In the genomic region with DNA sequence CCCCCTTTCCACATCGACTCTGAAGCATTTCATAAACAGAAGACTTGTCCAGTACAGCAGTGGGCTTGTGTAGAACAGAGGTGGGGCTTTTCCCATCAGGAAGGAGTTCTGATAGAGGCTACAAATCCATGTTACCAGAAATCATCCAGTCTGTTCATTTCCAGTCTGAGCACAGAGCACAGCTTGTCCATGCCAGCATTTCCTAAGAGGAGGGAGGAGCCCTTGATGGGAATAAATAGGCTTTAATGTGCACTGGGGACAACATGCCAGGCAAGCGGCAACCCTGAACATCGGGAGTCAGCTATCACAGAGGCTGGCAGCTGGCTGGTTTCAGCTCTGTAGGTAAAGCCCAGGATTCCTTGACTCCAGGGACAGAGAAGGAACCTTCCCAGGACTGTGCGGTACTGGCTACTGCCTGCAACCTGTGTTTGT, we compare ENCODE assay signal across 10 mouse cellular contexts. TPM values are rescaled to one million over a fixed set of nuclear protein-coding genes. Genes with fewer than 3 reads are reported as not detected.
DNase-seq lines count a peak whose midpoint lies in the region; ATAC-seq and TF ChIP-seq lines count a peak whose summit lies in the region.
"Had no signal": no experiment of that assay in that cellular context is flagged by ENCODE, and none has a peak within 500 bp of the region (broad histone marks: within the 10 kb centered on the region; RNA-seq: fewer than 3 reads in every experiment).

A gene (plus strand): TSS at position 276 of the 432 bp plus-strand sequence.

- H3K36me3 ChIP-seq in heart, embryonic 10.5 days, result no peaks in the 10 kb centered on the region
- H3K36me3 ChIP-seq in spleen, adult 2 months (ENCODE audit: control insufficient read depth, insufficient read depth, low read length), result no peaks in the 10 kb centered on the region
- no peaks in the 10 kb centered on the region for H3K36me3 ChIP-seq in neural tube, embryonic 15.5 days
- H3K36me3 ChIP-seq: embryonic facial prominence, embryonic 15.5 days; heart, embryonic 15.5 days had no signal

- 56% methylated on average over 4 of the region's 4 CpGs for WGBS in heart, embryonic 10.5 days
- WGBS in spleen, adult 2 months, result 78% methylated on average over 4 of the region's 4 CpGs
- 51% methylated on average over 4 of the region's 4 CpGs for WGBS in large intestine, adult 2 months
- 40% methylated on average over 4 of the region's 4 CpGs for WGBS in neural tube, embryonic 15.5 days

- no peak within 1 kb of the TSS for H3K27ac ChIP-seq in heart, embryonic 10.5 days
- H3K27ac ChIP-seq in spleen, adult 2 months (ENCODE audit: insufficient read depth, low read length), result no peak within 1 kb of the TSS
- H3K27ac ChIP-seq in neural tube, embryonic 15.5 days (replicated peaks), result no peak within 1 kb of the TSS
- H3K27ac ChIP-seq: embryonic facial prominence, embryonic 15.5 days; heart, embryonic 15.5 days had no signal

- peak; percentile 31; the same call in 1 of the 2 replicates for ATAC-seq in neural tube, embryonic 15.5 days (ENCODE audit: low FRiP score)

- no peak for TF ChIP-seq POLR2A in spleen, adult 2 months (IDR thresholded peaks at IDR 0.05; ENCODE audit: low read depth, low read length)

- no peak within 1 kb of the TSS for H3K9ac ChIP-seq in neural tube, embryonic 15.5 days (replicated peaks)
- H3K9ac ChIP-seq: embryonic facial prominence, embryonic 15.5 days; heart, embryonic 15.5 days had no signal

- H3K4me1 ChIP-seq in heart, embryonic 10.5 days, result no peaks in the 10 kb centered on the region
- no peaks in the 10 kb centered on the region for H3K4me1 ChIP-seq in spleen, adult 2 months (ENCODE audit: control insufficient read depth, insufficient read depth, insufficient read length)
- H3K4me1 ChIP-seq in neural tube, embryonic 15.5 days, result peaks cover 2% of the 10 kb centered on the region; the same call in 1 of the 2 replicates
- H3K4me1 ChIP-seq: embryonic facial prominence, embryonic 15.5 days; heart, embryonic 15.5 days had no signal

- peak; percentile 25 to 39 for DNase-seq in heart, adult 9 months (ENCODE audit: low spot score in 2 of 2)
- no peak for DNase-seq in heart, embryonic 10.5 days (ENCODE audit: low spot score)
- DNase-seq in spleen, adult 2 months (ENCODE audit: low read depth in 1 of 2, low spot score in 2 of 2), result no peak
- no peak for DNase-seq in spleen, adult 12 weeks (ENCODE audit: low spot score)
- no peak for DNase-seq in large intestine, adult 2 months (ENCODE audit: low read depth, low spot score)
- DNase-seq in Muller cell, postnatal 12 days (ENCODE audit: inconsistent ontology term), result no peak

- H3K4me2 ChIP-seq in neural tube, embryonic 15.5 days, result peak within 1 kb of the TSS; percentile 21; the same call in 1 of the 2 replicates
- H3K4me2 ChIP-seq: embryonic facial prominence, embryonic 15.5 days; heart, embryonic 15.5 days had no signal

- TF ChIP-seq CTCF in spleen, adult 2 months (IDR thresholded peaks at IDR 0.05; ENCODE audit: extremely low read depth, insufficient read depth, insufficient read length, insufficient replicate concordance), result no peak

- no peak within 1 kb of the TSS for H3K4me3 ChIP-seq in heart, embryonic 10.5 days
- H3K4me3 ChIP-seq in spleen, adult 2 months (ENCODE audit: extremely low read depth, insufficient read depth, insufficient read length), result no peak within 1 kb of the TSS
- no peak within 1 kb of the TSS for H3K4me3 ChIP-seq in neural tube, embryonic 15.5 days (replicated peaks)
- H3K4me3 ChIP-seq: embryonic facial prominence, embryonic 15.5 days; heart, embryonic 15.5 days; megakaryocyte, embryonic 14.5 days had no signal

- peaks cover 4% of the 10 kb centered on the region; the same call in 1 of the 2 replicates for H3K27me3 ChIP-seq in heart, embryonic 10.5 days (ENCODE audit: insufficient read depth, poor library complexity, severe bottlenecking)
- H3K27me3 ChIP-seq in spleen, adult 2 months (ENCODE audit: control insufficient read depth, insufficient read depth, low read length), result no peaks in the 10 kb centered on the region
- H3K27me3 ChIP-seq in neural tube, embryonic 15.5 days (replicated peaks), result no peaks in the 10 kb centered on the region; the same call in 1 of the 2 replicates
- H3K27me3 ChIP-seq: embryonic facial prominence, embryonic 15.5 days; heart, embryonic 15.5 days had no signal

- no peaks in the 10 kb centered on the region for H3K9me3 ChIP-seq in heart, embryonic 10.5 days
- H3K9me3 ChIP-seq in neural tube, embryonic 15.5 days (replicated peaks), result no peaks in the 10 kb centered on the region
- H3K9me3 ChIP-seq: embryonic facial prominence, embryonic 15.5 days; heart, embryonic 15.5 days had no signal

RNA-seq across cellular contexts. Expression of the gene that starts here (rescaled TPM):
- polyA plus RNA-seq in heart, embryonic 10.5 days (2016; fragmentation: Nextera tagmentation; extraction: Ambion mirVana), result 0.08 and 0.09 TPM in 2 replicates
- polyA plus RNA-seq in spleen, adult 2 months (2012; rRNA removed), result 15.9 and 31.8 TPM in 2 replicates
- polyA plus RNA-seq in large intestine, adult 2 months (2012; rRNA removed), result 22.7 and 28.5 TPM in 2 replicates
- polyA plus RNA-seq in neural tube, embryonic 15.5 days (2015; fragmentation: Nextera tagmentation; extraction: Ambion mirVana), result 2.5 and 2.7 TPM in 2 replicates

Comparison
In these comparisons a context has a peak if more than half of its experiments do, and no peak if none do; other contexts are left out.
1. DNase-seq: peak in heart, adult 9 months (2 of 2); none in heart, embryonic 10.5 days (single experiment), spleen, adult 2 months (0 of 2), spleen, adult 12 weeks (single experiment), large intestine, adult 2 months (single experiment) and Muller cell, postnatal 12 days (single experiment).